Mouse (Mus musculus) myocyte (in vitro differentiated cells): Measurements from ENCODE around the gene Zfp638. TPM values are rescaled to one million over a fixed set of nuclear protein-coding genes. Genes with fewer than 3 reads are reported as not detected.

ENCODE experiments used
- H3K27me3 ChIP-seq: one replicate; pipeline ENCODE4 v1.6.1; 2011; ENCODE audit not compliant: control insufficient read depth, insufficient read depth, insufficient read length
- H3K36me3 ChIP-seq: one replicate; pipeline ENCODE4 v1.6.1; 2011; ENCODE audit not compliant: control insufficient read depth, insufficient read depth
- H3K4me2 ChIP-seq: one replicate; pipeline ENCODE4 v1.6.1; 2011; ENCODE audit warnings: low read depth, control low read depth
- H3K4me3 ChIP-seq: one replicate; pipeline ENCODE4 v1.5.1; 2011; ENCODE audit warnings: mild to moderate bottlenecking, control low read depth, moderate library complexity
- H3K79me2 ChIP-seq: one replicate; pipeline ENCODE4 v1.6.1; 2011; ENCODE audit not compliant: control insufficient read depth, insufficient read depth
- H3ac ChIP-seq: one replicate; pipeline ENCODE4 v1.6.1; 2011; ENCODE audit not compliant: control insufficient read depth, insufficient read length
- CEBPB ChIP-seq: IDR thresholded peaks from 2 replicates; pipeline ENCODE4 v1.6.1; 2011; ENCODE audit warnings: mild to moderate bottlenecking, moderate library complexity; ENCODE audit not compliant: poor library complexity, insufficient read depth, severe bottlenecking
- E2F4 ChIP-seq: IDR thresholded peaks from one replicate; pipeline ENCODE4 v1.6.1; 2011; ENCODE audit warnings: mild to moderate bottlenecking, control low read depth, moderate library complexity; ENCODE audit not compliant: insufficient read depth
- MAX ChIP-seq: IDR thresholded peaks from one replicate; pipeline ENCODE4 v1.6.1; 2011; ENCODE audit warnings: low read depth, mild to moderate bottlenecking, control low read depth
- MYOD1 ChIP-seq, 3 experiments: IDR thresholded peaks; one replicate each; pipeline ENCODE4 v1.6.1; 2011; ENCODE audit warnings: control low read depth in 2 of 3, low read depth in 2 of 3, mild to moderate bottlenecking in 2 of 3, moderate library complexity in 1 of 3; ENCODE audit not compliant: insufficient read length in 2 of 3, control insufficient read depth in 1 of 3
- MYOG ChIP-seq, 3 experiments: IDR thresholded peaks; one replicate each; pipeline ENCODE4 v1.6.1; 2011; ENCODE audit warnings: control low read depth in 2 of 3, low read depth in 2 of 3, mild to moderate bottlenecking in 2 of 3; ENCODE audit not compliant: insufficient read length in 2 of 3, control insufficient read depth in 1 of 3, insufficient read depth in 1 of 3
- POLR2A ChIP-seq: IDR thresholded peaks from one replicate; pipeline ENCODE4 v1.6.1; 2011; ENCODE audit warnings: low read depth, mild to moderate bottlenecking, control low read depth, moderate library complexity; ENCODE audit not compliant: insufficient read length
- POLR2AphosphoS2 ChIP-seq: IDR thresholded peaks from one replicate; pipeline ENCODE4 v1.6.1; 2011; ENCODE audit warnings: low read depth, control low read depth; ENCODE audit not compliant: insufficient read length
- REST ChIP-seq: IDR thresholded peaks from one replicate; pipeline ENCODE4 v1.6.1; 2011; ENCODE audit warnings: mild to moderate bottlenecking, control low read depth, moderate library complexity; ENCODE audit not compliant: insufficient read depth, insufficient read length
- SRF ChIP-seq: IDR thresholded peaks from one replicate; pipeline ENCODE4 v1.6.1; 2011; ENCODE audit warnings: low read depth; ENCODE audit not compliant: control insufficient read depth, insufficient read length
- TCF12 ChIP-seq: IDR thresholded peaks from one replicate; pipeline ENCODE4 v1.6.1; 2011; ENCODE audit warnings: mild to moderate bottlenecking, control low read depth; ENCODE audit not compliant: poor library complexity, insufficient read depth, severe bottlenecking
- TCF3 ChIP-seq: IDR thresholded peaks from one replicate; pipeline ENCODE4 v1.6.1; 2011; ENCODE audit warnings: low read depth, control low read depth; ENCODE audit not compliant: insufficient read length
- USF1 ChIP-seq: IDR thresholded peaks from one replicate; pipeline ENCODE4 v1.6.1; 2011; ENCODE audit warnings: low read depth, mild to moderate bottlenecking, control low read depth, moderate library complexity
- polyA plus RNA-seq: library from polyadenylated mRNA; unstranded; fragments of >200 nt; fragmentation: generic; extraction: Trizol; gene quantifications from one replicate; pipeline ENCODE4 v1.2.1, GENCODE M21; 2012; ENCODE audit warnings: missing spikeins

Zfp638 gene
- polyA plus RNA-seq, 1 experiment, result 6.0 TPM

DNA sequence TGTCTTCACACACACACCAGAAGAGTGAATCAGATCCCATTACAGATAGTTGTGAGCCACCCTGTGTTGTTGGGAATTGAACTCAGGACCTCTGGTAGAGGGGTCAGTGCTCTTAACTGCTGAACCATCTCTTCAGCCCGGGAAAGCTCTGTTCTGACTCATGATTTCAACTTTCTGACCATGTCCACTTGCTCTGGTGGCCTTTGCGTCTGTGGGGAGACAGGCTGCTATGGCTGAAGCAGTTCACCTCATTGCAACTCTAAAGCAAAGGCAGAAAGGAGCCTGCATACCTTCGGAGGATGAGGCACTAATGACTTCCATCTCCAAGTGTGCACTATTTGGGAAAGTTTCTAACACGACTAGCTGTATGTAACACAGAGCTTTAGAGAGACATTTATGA is 486 bp upstream of the Zfp638 start:
- TF ChIP-seq POLR2A (no peak), MYOG (IDR thresholded peaks at IDR 0.05; ENCODE audit: control insufficient read depth in 1 of 3, insufficient read depth in 1 of 3, insufficient read length in 2 of 3, low read depth in 2 of 3) (no peak), MYOD1 (IDR thresholded peaks at IDR 0.05; ENCODE audit: control insufficient read depth in 1 of 3, insufficient read length in 2 of 3, low read depth in 2 of 3) (no peak), SRF (no peak), POLR2AphosphoS2 (no peak), REST (no peak), MAX (no peak), E2F4 (no peak)
- Histone ChIP-seq H3K27me3 (peaks cover 13% of the 10 kb centered on the region), H3ac (no peak overlapping the region), H3K36me3 (no peaks in the 10 kb centered on the region), H3K4me3 (no peak overlapping the region), H3K4me2 (peak overlapping the region; percentile 99), H3K79me2 (no peaks in the 10 kb centered on the region)

DNA sequence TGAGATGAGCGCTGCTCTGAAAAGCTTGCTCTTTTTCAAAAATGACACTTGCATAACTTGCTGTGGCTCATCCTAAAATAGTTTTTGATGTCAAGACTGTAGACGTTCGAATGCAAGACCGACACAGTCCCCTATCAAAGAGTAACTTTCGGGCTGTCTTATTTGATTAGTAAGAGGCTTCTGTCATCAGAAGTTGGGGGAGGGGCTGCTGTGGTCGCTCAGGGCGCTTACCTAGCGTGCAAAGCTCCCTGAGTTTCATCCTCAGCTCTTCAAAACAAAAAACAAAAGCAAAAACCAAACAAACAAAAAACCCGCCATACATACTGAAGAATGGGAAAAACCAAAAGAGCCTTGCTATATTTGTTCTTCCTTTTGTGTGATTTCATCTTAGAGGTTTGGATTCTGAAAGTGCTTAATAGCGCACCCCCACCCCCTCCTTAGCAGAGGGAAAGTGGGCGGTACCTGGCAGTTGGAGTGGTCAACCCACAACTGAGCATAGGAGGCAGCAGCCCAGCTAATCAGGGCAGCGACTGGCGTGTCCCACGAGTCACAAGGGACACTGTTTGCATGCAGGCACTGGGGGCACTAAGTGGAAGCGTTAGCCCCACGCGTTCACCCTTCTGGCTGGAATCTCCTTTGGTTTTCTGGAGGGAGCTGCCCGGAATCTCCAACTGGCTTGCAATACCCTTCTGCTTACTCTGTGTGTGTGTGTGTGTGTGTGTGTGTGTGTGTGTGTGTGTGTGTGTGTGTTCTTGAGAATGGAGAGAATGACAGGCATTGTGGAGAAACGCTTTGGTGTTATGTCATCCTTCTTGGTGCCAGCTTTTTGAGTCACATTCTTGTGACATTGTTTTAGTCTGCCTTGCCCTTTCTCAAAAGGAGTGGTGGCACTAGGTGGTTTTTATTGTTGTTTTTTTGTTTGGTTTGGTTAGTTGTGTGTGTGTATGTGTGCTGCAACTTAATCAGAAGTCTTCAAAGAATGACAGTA is 983 bp downstream of the Zfp638 start:
- TF ChIP-seq USF1 (no peak), REST (no peak), MYOD1 (IDR thresholded peaks at IDR 0.05; ENCODE audit: control insufficient read depth in 1 of 3, insufficient read length in 2 of 3, low read depth in 2 of 3) (no peak), TCF12 (no peak)
- H3K4me2 ChIP-seq, result peak overlapping the region; percentile 99
- no peak overlapping the region for H3ac ChIP-seq
- H3K79me2 ChIP-seq, result no peaks in the 10 kb centered on the region
- H3K4me3 ChIP-seq, result peak overlapping the region; percentile 13
- H3K36me3 ChIP-seq, result no peaks in the 10 kb centered on the region
- H3K27me3 ChIP-seq, result peaks cover 11% of the 10 kb centered on the region

DNA sequence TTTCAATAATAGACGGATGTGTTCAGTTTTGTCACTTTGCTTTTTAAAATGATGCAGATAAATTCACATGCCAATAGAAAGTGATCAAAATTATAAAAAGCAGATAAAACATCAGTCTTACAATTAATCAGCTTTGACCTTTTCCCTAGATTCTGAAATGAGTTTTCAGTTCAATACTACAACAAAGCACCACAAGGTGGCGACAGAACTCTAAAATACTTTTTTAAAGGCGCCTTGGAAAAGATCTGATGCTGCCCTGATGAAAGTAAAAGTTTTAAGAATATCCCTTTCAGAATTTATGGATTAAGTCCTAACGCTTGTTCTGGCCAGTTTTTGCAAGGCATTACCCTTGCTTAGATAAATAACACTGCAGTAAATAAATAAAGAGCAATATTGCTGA is 12.9 kb downstream of the Zfp638 start:
- Histone ChIP-seq H3K79me2 (no peaks in the 10 kb centered on the region), H3K27me3 (peaks cover 30% of the 10 kb centered on the region), H3K4me2 (peak overlapping the region; percentile 45), H3K36me3 (no peaks in the 10 kb centered on the region), H3ac (no peak overlapping the region), H3K4me3 (no peak overlapping the region)
- TF ChIP-seq TCF3 (no peak), MYOG (IDR thresholded peaks at IDR 0.05; ENCODE audit: control insufficient read depth in 1 of 3, insufficient read depth in 1 of 3, insufficient read length in 2 of 3, low read depth in 2 of 3) (no peak), SRF (no peak)

DNA sequence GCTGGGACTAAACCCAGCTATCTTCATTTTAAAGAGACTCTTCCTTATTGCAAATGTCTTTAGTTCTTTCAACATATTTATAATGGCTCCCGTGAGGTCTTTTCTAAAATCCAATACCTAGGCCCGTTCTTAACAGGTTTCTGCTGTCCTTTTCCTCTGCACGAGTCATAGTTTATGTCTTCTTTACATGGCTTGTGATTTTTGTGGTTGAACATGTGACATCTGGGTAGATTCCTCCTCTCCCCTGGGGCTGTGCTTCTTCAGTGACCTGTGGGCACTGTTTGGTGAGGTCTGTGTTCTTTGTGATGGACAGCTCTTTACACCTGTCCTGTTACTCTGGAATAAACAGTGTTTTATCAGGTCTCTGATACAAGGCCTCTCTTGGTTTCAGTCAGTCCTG is 19.9 kb downstream of the Zfp638 start:
- Histone ChIP-seq H3ac (no peak overlapping the region), H3K27me3 (peaks cover 7% of the 10 kb centered on the region), H3K36me3 (no peaks in the 10 kb centered on the region), H3K79me2 (no peaks in the 10 kb centered on the region), H3K4me3 (no peak overlapping the region), H3K4me2 (no peak overlapping the region)
- TF ChIP-seq POLR2AphosphoS2 (no peak), E2F4 (no peak), MYOD1 (IDR thresholded peaks at IDR 0.05; ENCODE audit: control insufficient read depth in 1 of 3, insufficient read length in 2 of 3, low read depth in 2 of 3) (no peak), REST (no peak), CEBPB (no peak), TCF12 (no peak), MAX (no peak), TCF3 (no peak), POLR2A (no peak), SRF (no peak), USF1 (no peak), MYOG (IDR thresholded peaks at IDR 0.05; ENCODE audit: control insufficient read depth in 1 of 3, insufficient read depth in 1 of 3, insufficient read length in 2 of 3, low read depth in 2 of 3) (no peak)

GRCm38 (mm10) chr6:83888802-83889201 is 21.9 kb downstream of the Zfp638 start:
- Histone ChIP-seq H3K4me3 (no peak overlapping the region), H3K79me2 (no peaks in the 10 kb centered on the region), H3K36me3 (no peaks in the 10 kb centered on the region), H3ac (no peak overlapping the region), H3K4me2 (no peak overlapping the region), H3K27me3 (no peaks in the 10 kb centered on the region)
- TF ChIP-seq USF1 (no peak), MYOG (IDR thresholded peaks at IDR 0.05; ENCODE audit: control insufficient read depth in 1 of 3, insufficient read depth in 1 of 3, insufficient read length in 2 of 3, low read depth in 2 of 3) (no peak), POLR2AphosphoS2 (no peak), TCF3 (no peak), MAX (no peak), REST (no peak), E2F4 (no peak), CEBPB (no peak), POLR2A (no peak), MYOD1 (IDR thresholded peaks at IDR 0.05; ENCODE audit: control insufficient read depth in 1 of 3, insufficient read length in 2 of 3, low read depth in 2 of 3) (no peak), TCF12 (no peak), SRF (no peak)
